Mouse (Mus musculus): ENCODE data around the gene Erbb3. TPM values are rescaled to one million over a fixed set of nuclear protein-coding genes. Genes with fewer than 3 reads are reported as not detected.

Gene Erbb3
- total and polyA plus RNA-seq, 3 experiments: 0.29 to 0.39 TPM; not detected in 1

GRCm38 (mm10) chr10:128543100-128543499, 46.4 kb downstream of the Erbb3 start:
- Histone ChIP-seq H3K9ac (ENCODE audit: control insufficient read depth, low read depth, low read length, poor library complexity, severe bottlenecking) (no peak overlapping the region), H3K4me1 (ENCODE audit: control insufficient read depth in 1 of 2, insufficient read depth in 2 of 2, low read length in 2 of 2) (peaks cover 0 to 5% of the 10 kb centered on the region in 2 experiments; a peak in 2 of 4 replicates), H3K27me3 (ENCODE audit: control insufficient read depth in 1 of 2, insufficient read depth in 2 of 2, low read length in 2 of 2) (no peaks in the 10 kb centered on the region), H3K9me3 (replicated peaks; ENCODE audit: insufficient read depth, low read length) (no peaks in the 10 kb centered on the region), H3K27ac (ENCODE audit: control insufficient read depth, low read depth, low read length) (no peak overlapping the region), H3K79me2 (ENCODE audit: control insufficient read depth, insufficient read depth, low read length, poor library complexity) (peaks cover 11% of the 10 kb centered on the region), H3K36me3 (ENCODE audit: control insufficient read depth in 1 of 2, insufficient read depth in 2 of 2, low read length in 2 of 2) (peaks cover 0 to 6% of the 10 kb centered on the region in 2 experiments; a peak in 2 of 4 replicates), H3K4me3 (ENCODE audit: control insufficient read depth in 1 of 2, insufficient read depth in 1 of 2, low read depth in 2 of 2, low read length in 2 of 2) (no peak overlapping the region)
- no peak for DNase-seq (ENCODE audit: low read depth, low spot score)
- TF ChIP-seq ZMIZ1 (IDR thresholded peaks at IDR 0.05; ENCODE audit: low read depth, low read length): no peak
- no peak for TF ChIP-seq BHLHE40 (IDR thresholded peaks at IDR 0.05; ENCODE audit: borderline replicate concordance, low read depth, low read length)
- no peak for TF ChIP-seq POLR2AphosphoS5 (IDR thresholded peaks at IDR 0.05; ENCODE audit: borderline replicate concordance, low read depth, low read length)
- no peak for TF ChIP-seq ZNF384 (IDR thresholded peaks at IDR 0.05; ENCODE audit: low read depth, low read length)
- TF ChIP-seq JUND (IDR thresholded peaks at IDR 0.05; ENCODE audit: low read depth, low read length): no peak
- no peak for TF ChIP-seq ETS1 (IDR thresholded peaks at IDR 0.05; ENCODE audit: low read depth, low read length)
- TF ChIP-seq CTCF (IDR thresholded peaks at IDR 0.05 in 2 of 3, conservative IDR thresholded peaks at IDR 0.05 in 1 of 3; ENCODE audit: control insufficient read depth in 1 of 3, insufficient read depth in 1 of 3, low read depth in 2 of 3, low read length in 3 of 3, poor library complexity in 1 of 3, severe bottlenecking in 1 of 3): no peak
- no peak for TF ChIP-seq RAD21 (IDR thresholded peaks at IDR 0.05; ENCODE audit: low read depth, low read length)
- no peak for TF ChIP-seq MEF2A (IDR thresholded peaks at IDR 0.05; ENCODE audit: extremely low read depth, insufficient replicate concordance, low read depth, low read length, poor library complexity, severe bottlenecking)
- no peak for TF ChIP-seq GABPA (IDR thresholded peaks at IDR 0.05; ENCODE audit: low read depth, low read length)
- TF ChIP-seq GATA1 (IDR thresholded peaks at IDR 0.05; ENCODE audit: low read depth, low read length): no peak
- no peak for TF ChIP-seq E2F4 (IDR thresholded peaks at IDR 0.05; ENCODE audit: borderline replicate concordance, low read depth, low read length)
- no peak for TF ChIP-seq TAL1 (IDR thresholded peaks at IDR 0.05; ENCODE audit: low read length)
- no peak for TF ChIP-seq UBTF (IDR thresholded peaks at IDR 0.05; ENCODE audit: borderline replicate concordance, insufficient read depth, low read depth, low read length)
- TF ChIP-seq CHD1 (IDR thresholded peaks at IDR 0.05; ENCODE audit: low read depth, low read length): no peak
- no peak for TF ChIP-seq CHD2 (IDR thresholded peaks at IDR 0.05; ENCODE audit: low read length)
- no peak for TF ChIP-seq TCF12 (IDR thresholded peaks at IDR 0.05; ENCODE audit: low read depth, low read length)
- TF ChIP-seq ZKSCAN1 (IDR thresholded peaks at IDR 0.05; ENCODE audit: low read depth, low read length): no peak
- no peak for TF ChIP-seq ZC3H11A (IDR thresholded peaks at IDR 0.05; ENCODE audit: low read depth, low read length)
- TF ChIP-seq EP300 (IDR thresholded peaks at IDR 0.05; ENCODE audit: low read depth in 1 of 2, low read length in 2 of 2): no peak

GRCm38 (mm10) chr10:128538340-128538870, 51.0 kb downstream of the Erbb3 start:
- no peak overlapping the region for H3K9ac ChIP-seq (ENCODE audit: control insufficient read depth, low read depth, low read length, poor library complexity, severe bottlenecking)
- no peaks in the 10 kb centered on the region for H3K9me3 ChIP-seq (replicated peaks; ENCODE audit: insufficient read depth, low read length)
- no peak for DNase-seq (ENCODE audit: low read depth, low spot score)
- H3K27me3 ChIP-seq (ENCODE audit: control insufficient read depth in 1 of 2, insufficient read depth in 2 of 2, low read length in 2 of 2): no peaks in the 10 kb centered on the region
- no peaks in the 10 kb centered on the region for H3K79me2 ChIP-seq (ENCODE audit: control insufficient read depth, insufficient read depth, low read length, poor library complexity)
- no peak overlapping the region for H3K27ac ChIP-seq (ENCODE audit: control insufficient read depth, low read depth, low read length)
- H3K36me3 ChIP-seq (ENCODE audit: control insufficient read depth in 1 of 2, insufficient read depth in 2 of 2, low read length in 2 of 2): peaks cover 0 to 6% of the 10 kb centered on the region in 2 experiments; a peak in 2 of 4 replicates
- peaks cover 0 to 11% of the 10 kb centered on the region in 2 experiments; a peak in 2 of 4 replicates for H3K4me1 ChIP-seq (ENCODE audit: control insufficient read depth in 1 of 2, insufficient read depth in 2 of 2, low read length in 2 of 2)
- TF ChIP-seq ZC3H11A (IDR thresholded peaks at IDR 0.05; ENCODE audit: low read depth, low read length) (no peak), MYC (IDR thresholded peaks at IDR 0.05; ENCODE audit: low read depth, low read length) (no peak), ETS1 (IDR thresholded peaks at IDR 0.05; ENCODE audit: low read depth, low read length) (no peak), UBTF (IDR thresholded peaks at IDR 0.05; ENCODE audit: borderline replicate concordance, insufficient read depth, low read depth, low read length) (no peak), RCOR1 (IDR thresholded peaks at IDR 0.05; ENCODE audit: low read depth, low read length) (no peak), ZMIZ1 (IDR thresholded peaks at IDR 0.05; ENCODE audit: low read depth, low read length) (no peak)
- H3K4me3 ChIP-seq (ENCODE audit: control insufficient read depth in 1 of 2, insufficient read depth in 1 of 2, low read depth in 2 of 2, low read length in 2 of 2): no peak overlapping the region

All from MEL (cell line).